Mouse (Mus musculus) heart, embryonic 13.5 days (tissue): ENCODE results near the gene Larp1b. TPM values are rescaled to one million over a fixed set of nuclear protein-coding genes. Genes with fewer than 3 reads are reported as not detected.

Source experiments
- ATAC-seq: fragments of 200-750 bp; cut with Nextera tagmentation; 2 replicates; pipeline ENCODE4 v1.8.0; 2017; ENCODE audit warnings: moderate TSS enrichment; ENCODE audit not compliant: insufficient number of reproducible peaks, low FRiP score, low TSS enrichment; ENCODE audit errors: extremely low read depth
- H3K27ac ChIP-seq: fragments of 300-500 bp; sonication (generic); replicated peaks from 2 replicates; pipeline ENCODE4 v1.5.1; 2015; ENCODE audit warnings: moderate library complexity, mild to moderate bottlenecking, inconsistent platforms
- H3K27me3 ChIP-seq: fragments of 300-500 bp; sonication (generic); replicated peaks from 2 replicates; pipeline ENCODE4 v1.6.1; 2015; ENCODE audit warnings: mild to moderate bottlenecking, inconsistent platforms
- H3K36me3 ChIP-seq: fragments of 300-500 bp; sonication (generic); 2 replicates; pipeline ENCODE4 v1.6.1; 2015; ENCODE audit warnings: mild to moderate bottlenecking, inconsistent platforms
- H3K4me1 ChIP-seq: fragments of 300-500 bp; sonication (generic); 2 replicates; pipeline ENCODE4 v1.6.1; 2015; ENCODE audit warnings: inconsistent platforms
- H3K4me2 ChIP-seq: fragments of 300-500 bp; sonication (generic); 2 replicates; pipeline ENCODE4 v1.6.1; 2015; ENCODE audit warnings: inconsistent platforms, mild to moderate bottlenecking, moderate library complexity
- H3K4me3 ChIP-seq: fragments of 300-500 bp; sonication (generic); 2 replicates; pipeline ENCODE4 v1.5.1; 2015; ENCODE audit warnings: moderate library complexity, mild to moderate bottlenecking, inconsistent platforms
- H3K9ac ChIP-seq: fragments of 300-500 bp; sonication (generic); 2 replicates; pipeline ENCODE4 v1.6.1; 2015; ENCODE audit warnings: inconsistent platforms, mild to moderate bottlenecking, moderate library complexity
- H3K9me3 ChIP-seq: fragments of 300-500 bp; sonication (generic); 2 replicates; pipeline ENCODE4 v1.6.1; 2016; ENCODE audit warnings: inconsistent platforms
- WGBS: fragments of 180-500 bp; shearing (Covaris S2); methylation state at CpG from one replicate; pipeline ENCODE4 v1.1.7; 2015; ENCODE audit warnings: mixed read lengths; 5-methylcytosine and 5-hydroxymethylcytosine counted together
- polyA plus RNA-seq: library from polyadenylated mRNA; unstranded; fragments of >200 nt; fragmentation: Nextera tagmentation; extraction: Ambion mirVana; gene quantifications from 2 replicates; pipeline ENCODE4 v1.2.1, GENCODE M21; 2015

The Larp1b gene
- polyA plus RNA-seq, 1 experiment from 2014 or later = 11.3 TPM

- Histone ChIP-seq H3K27ac (no peak overlapping the region), H3K9me3 (no peaks in the 10 kb centered on the region), H3K4me2 (no peak overlapping the region), H3K4me1 (no peaks in the 10 kb centered on the region), H3K27me3 (no peaks in the 10 kb centered on the region), H3K4me3 (no peak overlapping the region), H3K36me3 (no peaks in the 10 kb centered on the region), H3K9ac (no peak overlapping the region)
- no peak for ATAC-seq
- WGBS = 56% methylated on average over 6 of the region's 6 CpGs
Observed at GRCm38 (mm10) chr3:41021980-41022379, 72.4 kb downstream of the Larp1b start.

GRCm38 (mm10) chr3:41030705-41031104 is 81.1 kb downstream of the Larp1b start:
- ATAC-seq = no peak
- Histone ChIP-seq H3K27me3 (no peaks in the 10 kb centered on the region), H3K4me1 (no peaks in the 10 kb centered on the region), H3K4me3 (no peak overlapping the region), H3K9ac (no peak overlapping the region), H3K9me3 (no peaks in the 10 kb centered on the region), H3K36me3 (no peaks in the 10 kb centered on the region), H3K27ac (no peak overlapping the region), H3K4me2 (no peak overlapping the region)
- WGBS = 82% methylated on average over 1 of the region's 1 CpGs

- ATAC-seq = no peak
Observed at GRCm38 (mm10) chr3:41031286-41032210, 81.9 kb downstream of the Larp1b start.

GRCm38 (mm10) chr3:41038297-41038916 is 88.8 kb downstream of the Larp1b start:
- no peak overlapping the region for H3K9ac ChIP-seq
- no peak overlapping the region for H3K4me2 ChIP-seq
- ATAC-seq = no peak
- no peaks in the 10 kb centered on the region for H3K9me3 ChIP-seq
- H3K4me1 ChIP-seq = peaks cover under 1% of the 10 kb centered on the region; the same call in 1 of the 2 replicates
- no peak overlapping the region for H3K4me3 ChIP-seq
- 75% methylated on average over 5 of the region's 5 CpGs for WGBS
- no peak overlapping the region for H3K27ac ChIP-seq
- H3K27me3 ChIP-seq = no peaks in the 10 kb centered on the region
- no peaks in the 10 kb centered on the region for H3K36me3 ChIP-seq

More at GRCm38 (mm10) chr3:41031286-41032210, 81.9 kb downstream of the Larp1b start:
- 73% methylated on average over 12 of the region's 12 CpGs for WGBS
- H3K36me3 ChIP-seq = no peaks in the 10 kb centered on the region
- no peaks in the 10 kb centered on the region for H3K4me1 ChIP-seq
- no peaks in the 10 kb centered on the region for H3K9me3 ChIP-seq
- no peak overlapping the region for H3K4me2 ChIP-seq
- no peak overlapping the region for H3K9ac ChIP-seq
- no peak overlapping the region for H3K4me3 ChIP-seq
- H3K27ac ChIP-seq = no peak overlapping the region
- no peaks in the 10 kb centered on the region for H3K27me3 ChIP-seq

- no peaks in the 10 kb centered on the region for H3K9me3 ChIP-seq
- no peak overlapping the region for H3K27ac ChIP-seq
- H3K36me3 ChIP-seq = no peaks in the 10 kb centered on the region
- no peak for ATAC-seq
- WGBS = 65% methylated on average over 5 of the region's 5 CpGs
- no peak overlapping the region for H3K4me3 ChIP-seq
- H3K27me3 ChIP-seq = no peaks in the 10 kb centered on the region
- peaks cover 11% of the 10 kb centered on the region for H3K4me1 ChIP-seq
- H3K4me2 ChIP-seq = no peak overlapping the region
- H3K9ac ChIP-seq = no peak overlapping the region
Observed at GRCm38 (mm10) chr3:41041241-41041640, 91.6 kb downstream of the Larp1b start.

GRCm38 (mm10) chr3:41042195-41042938 is 92.7 kb downstream of the Larp1b start:
- no peak overlapping the region for H3K9ac ChIP-seq
- no peak for ATAC-seq
- no peaks in the 10 kb centered on the region for H3K27me3 ChIP-seq
- H3K4me3 ChIP-seq = no peak overlapping the region
- H3K4me2 ChIP-seq = no peak overlapping the region
- no peaks in the 10 kb centered on the region for H3K9me3 ChIP-seq
- no peaks in the 10 kb centered on the region for H3K36me3 ChIP-seq
- WGBS = 74% methylated on average over 4 of the region's 4 CpGs
- no peak overlapping the region for H3K27ac ChIP-seq
- H3K4me1 ChIP-seq = peaks cover 11% of the 10 kb centered on the region

GRCm38 (mm10) chr3:41043756-41044354 is 94.2 kb downstream of the Larp1b start:
- ATAC-seq = no peak
- 0 out of 2 replicates have a peak overlapping the region, but pooled peaks have one; percentile 5 for H3K27ac ChIP-seq
- peaks cover 11% of the 10 kb centered on the region for H3K4me1 ChIP-seq
- H3K4me2 ChIP-seq = peak overlapping the region; percentile 22; the same call in 1 of the 2 replicates
- H3K27me3 ChIP-seq = no peaks in the 10 kb centered on the region
- no peaks in the 10 kb centered on the region for H3K9me3 ChIP-seq
- no peak overlapping the region for H3K4me3 ChIP-seq
- peak overlapping the region; percentile 13; the same call in 1 of the 2 replicates for H3K9ac ChIP-seq
- no peaks in the 10 kb centered on the region for H3K36me3 ChIP-seq
- WGBS = 27% methylated on average over 11 of the region's 11 CpGs

- Histone ChIP-seq H3K9me3 (no peaks in the 10 kb centered on the region), H3K27ac (no peak overlapping the region), H3K4me3 (no peak overlapping the region), H3K36me3 (no peaks in the 10 kb centered on the region), H3K4me2 (no peak overlapping the region), H3K9ac (no peak overlapping the region), H3K27me3 (no peaks in the 10 kb centered on the region), H3K4me1 (peaks cover 11% of the 10 kb centered on the region)
- no peak for ATAC-seq
- 79% methylated on average over 6 of the region's 6 CpGs for WGBS
Observed at GRCm38 (mm10) chr3:41047838-41048237, 98.2 kb downstream of the Larp1b start.

GRCm38 (mm10) chr3:41053334-41053733 is 103.7 kb downstream of the Larp1b start:
- Histone ChIP-seq H3K4me2 (no peak overlapping the region), H3K27me3 (no peaks in the 10 kb centered on the region), H3K27ac (no peak overlapping the region), H3K9me3 (no peaks in the 10 kb centered on the region), H3K9ac (no peak overlapping the region), H3K4me3 (no peak overlapping the region), H3K4me1 (peaks cover 5% of the 10 kb centered on the region), H3K36me3 (no peaks in the 10 kb centered on the region)
- 82% methylated on average over 3 of the region's 3 CpGs for WGBS
- ATAC-seq = no peak

- Histone ChIP-seq H3K4me2 (no peak overlapping the region), H3K9me3 (no peaks in the 10 kb centered on the region), H3K36me3 (peaks cover 6% of the 10 kb centered on the region), H3K27ac (no peak overlapping the region; the same call in 1 of the 2 replicates), H3K4me3 (no peak overlapping the region), H3K27me3 (no peaks in the 10 kb centered on the region), H3K9ac (no peak overlapping the region), H3K4me1 (peaks cover 9% of the 10 kb centered on the region)
- ATAC-seq = no peak
- WGBS = 55% methylated on average over 2 of the region's 2 CpGs
Observed at GRCm38 (mm10) chr3:41058395-41058794, 108.8 kb downstream of the Larp1b start.

- H3K9ac ChIP-seq = no peak overlapping the region
- H3K9me3 ChIP-seq = no peaks in the 10 kb centered on the region
- peaks cover 9% of the 10 kb centered on the region for H3K4me1 ChIP-seq
- H3K4me3 ChIP-seq = no peak overlapping the region
- ATAC-seq = no peak
- no peak overlapping the region for H3K4me2 ChIP-seq
- no peak overlapping the region for H3K27ac ChIP-seq
- H3K36me3 ChIP-seq = peaks cover 15% of the 10 kb centered on the region
- 80% methylated on average over 3 of the region's 3 CpGs for WGBS
- no peaks in the 10 kb centered on the region for H3K27me3 ChIP-seq
Observed at GRCm38 (mm10) chr3:41059249-41059648, 109.6 kb downstream of the Larp1b start.
